Mouse (Mus musculus) ES-Bruce4 (cell line): ENCODE measurements around the gene Tac2. TPM values are rescaled to one million over a fixed set of nuclear protein-coding genes. Genes with fewer than 3 reads are reported as not detected.

Experiments used
- H3K27ac ChIP-seq: 2 replicates; pipeline ENCODE4 v1.5.1; 2012; ENCODE audit warnings: low read length, inconsistent platforms; ENCODE audit not compliant: insufficient read depth
- H3K27me3 ChIP-seq: 2 replicates; pipeline ENCODE4 v1.6.1; 2012; ENCODE audit warnings: mild to moderate bottlenecking, low read length, inconsistent platforms; ENCODE audit not compliant: control insufficient read depth, poor library complexity, insufficient read depth, severe bottlenecking
- H3K36me3 ChIP-seq: 2 replicates; pipeline ENCODE4 v1.6.1; 2012; ENCODE audit warnings: inconsistent platforms, mild to moderate bottlenecking, low read length, moderate library complexity; ENCODE audit not compliant: control insufficient read depth, poor library complexity, insufficient read depth, severe bottlenecking
- H3K4me1 ChIP-seq: one replicate; pipeline ENCODE4 v1.8.1; 2011; ENCODE audit warnings: low read length; ENCODE audit not compliant: control insufficient read depth, insufficient read depth
- H3K4me3 ChIP-seq: 2 replicates; pipeline ENCODE4 v1.5.1; 2011; ENCODE audit warnings: low read depth, mild to moderate bottlenecking, low read length
- H3K9ac ChIP-seq: 2 replicates; pipeline ENCODE4 v1.6.1; 2012; ENCODE audit warnings: low read depth, mild to moderate bottlenecking, inconsistent platforms; ENCODE audit not compliant: poor library complexity, severe bottlenecking
- H3K9me3 ChIP-seq: replicated peaks from 2 replicates; pipeline ENCODE4 v1.6.1; 2012; ENCODE audit warnings: mild to moderate bottlenecking, low read length, inconsistent platforms; ENCODE audit not compliant: control insufficient read depth, poor library complexity, insufficient read depth, severe bottlenecking
- CTCF ChIP-seq: IDR thresholded peaks from one replicate; pipeline ENCODE4 v1.8.1; 2011; ENCODE audit warnings: low read depth, low read length
- EP300 ChIP-seq: IDR thresholded peaks from 2 replicates; pipeline ENCODE4 v1.6.1; 2011; ENCODE audit warnings: low read depth, low read length; ENCODE audit not compliant: insufficient read depth
- POLR2A ChIP-seq: IDR thresholded peaks from one replicate; pipeline ENCODE4 v1.8.1; 2011; ENCODE audit warnings: low read length; ENCODE audit not compliant: insufficient read depth
- polyA plus RNA-seq: library from polyadenylated mRNA; stranded (reverse); fragments of >200 nt; gene quantifications from 2 replicates; pipeline ENCODE4 v1.2.4, GENCODE M21; 2011; ENCODE audit warnings: low read depth; ENCODE audit not compliant: missing spikeins, insufficient read depth, insufficient read length

The Tac2 gene
- polyA plus RNA-seq, 1 experiment: not detected

DNA sequence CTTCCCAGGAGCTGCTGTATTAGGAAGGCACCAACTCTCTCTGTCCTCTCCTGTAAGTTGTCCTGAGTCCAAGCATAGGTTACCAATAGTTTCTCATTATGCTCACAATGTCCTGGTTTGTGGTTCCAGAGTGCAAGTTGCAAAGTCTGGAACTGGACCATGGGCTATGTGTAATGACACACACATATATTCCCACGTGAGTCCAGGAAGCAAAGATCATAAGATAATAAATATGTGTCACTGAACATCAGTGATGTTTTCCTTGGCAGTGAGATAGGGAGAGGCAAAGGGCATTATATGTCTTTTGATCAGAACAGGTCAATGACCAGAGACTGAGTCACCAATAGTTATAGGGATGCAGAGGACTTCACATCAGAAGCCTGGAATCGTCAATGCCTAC, 51.7 kb downstream of the Tac2 start, which contains the start of gene Rdh9:
TSS of gene Rdh9 (plus strand) at position 376 of the 400 bp plus-strand sequence.
- H3K27ac ChIP-seq: no peak within 1 kb of the TSS
- no peaks in the 10 kb centered on the region for H3K27me3 ChIP-seq
- H3K9me3 ChIP-seq: no peaks in the 10 kb centered on the region
- H3K36me3 ChIP-seq: no peaks in the 10 kb centered on the region
- H3K9ac ChIP-seq: no peak within 1 kb of the TSS
- TF ChIP-seq CTCF (no peak), EP300 (no peak), POLR2A (no peak)
- H3K4me3 ChIP-seq: no peak within 1 kb of the TSS
- H3K4me1 ChIP-seq: no peaks in the 10 kb centered on the region

Other genes starting within 250 kb of the Tac2 start
- 1.9 and 2.6 TPM in 2 replicates for gene Stac3, start 222.8 kb upstream of the Tac2 start, polyA plus RNA-seq
- 5.4 and 5.7 TPM in 2 replicates for gene Ndufa4l2, start 209.5 kb upstream of the Tac2 start, polyA plus RNA-seq
- gene Shmt2, start 202.0 kb upstream of the Tac2 start, polyA plus RNA-seq: 67.4 and 68.2 TPM in 2 replicates
- 0.79 TPM in 1 of 2 replicates, not detected in the other for gene Nxph4, start 189.9 kb upstream of the Tac2 start, polyA plus RNA-seq
- 36.3 and 41.3 TPM in 2 replicates for gene Lrp1, start 103.3 kb upstream of the Tac2 start, polyA plus RNA-seq
- 28.2 and 32.9 TPM in 2 replicates for gene Stat6, start 81.5 kb upstream of the Tac2 start, polyA plus RNA-seq
- 22.0 and 22.3 TPM in 2 replicates for gene Nemp1, start 57.6 kb upstream of the Tac2 start, polyA plus RNA-seq
- 5.5 and 8.1 TPM in 2 replicates for gene Nab2, start 55.9 kb upstream of the Tac2 start, polyA plus RNA-seq
- 0.34 and 0.72 TPM in 2 replicates for gene Myo1a, start 19.3 kb upstream of the Tac2 start, polyA plus RNA-seq
- 14.6 and 15.6 TPM in 2 replicates for gene Zbtb39, start 15.1 kb downstream of the Tac2 start, polyA plus RNA-seq
- not detected in 2 replicates for gene Gpr182, start 27.3 kb downstream of the Tac2 start, polyA plus RNA-seq
- gene Rdh1, start 35.2 kb downstream of the Tac2 start, polyA plus RNA-seq: 0.40 and 0.67 TPM in 2 replicates
- gene Rdh16f1, start 35.3 kb downstream of the Tac2 start, polyA plus RNA-seq: not detected in 2 replicates
- 0.49 and 0.65 TPM in 2 replicates for gene Rdh9, start 51.9 kb downstream of the Tac2 start, polyA plus RNA-seq
- 0.19 TPM in 1 of 2 replicates, not detected in the other for gene Rdh16, start 76.7 kb downstream of the Tac2 start, polyA plus RNA-seq
- gene Rdh19, start 125.5 kb downstream of the Tac2 start, polyA plus RNA-seq: not detected in 2 replicates
- not detected in 2 replicates for gene Rdh16f2, start 142.0 kb downstream of the Tac2 start, polyA plus RNA-seq
- gene Rdh7, start 164.3 kb downstream of the Tac2 start, polyA plus RNA-seq: not detected in 2 replicates
- gene Sdr9c7, start 174.0 kb downstream of the Tac2 start, polyA plus RNA-seq: not detected in 2 replicates